Mouse (Mus musculus) ES-Bruce4 (cell line): ENCODE measurements around the gene Tcf7l1. TPM values are rescaled to one million over a fixed set of nuclear protein-coding genes. Genes with fewer than 3 reads are reported as not detected.

Experiments
- H3K27ac ChIP-seq: 2 replicates; pipeline ENCODE4 v1.5.1; 2012; ENCODE audit warnings: low read length, inconsistent platforms; ENCODE audit not compliant: insufficient read depth
- H3K27me3 ChIP-seq: 2 replicates; pipeline ENCODE4 v1.6.1; 2012; ENCODE audit warnings: mild to moderate bottlenecking, low read length, inconsistent platforms; ENCODE audit not compliant: control insufficient read depth, poor library complexity, insufficient read depth, severe bottlenecking
- H3K36me3 ChIP-seq: 2 replicates; pipeline ENCODE4 v1.6.1; 2012; ENCODE audit warnings: inconsistent platforms, mild to moderate bottlenecking, low read length, moderate library complexity; ENCODE audit not compliant: control insufficient read depth, poor library complexity, insufficient read depth, severe bottlenecking
- H3K4me1 ChIP-seq: one replicate; pipeline ENCODE4 v1.8.1; 2011; ENCODE audit warnings: low read length; ENCODE audit not compliant: control insufficient read depth, insufficient read depth
- H3K4me3 ChIP-seq: 2 replicates; pipeline ENCODE4 v1.5.1; 2011; ENCODE audit warnings: low read depth, mild to moderate bottlenecking, low read length
- H3K9ac ChIP-seq: 2 replicates; pipeline ENCODE4 v1.6.1; 2012; ENCODE audit warnings: low read depth, mild to moderate bottlenecking, inconsistent platforms; ENCODE audit not compliant: poor library complexity, severe bottlenecking
- H3K9me3 ChIP-seq: replicated peaks from 2 replicates; pipeline ENCODE4 v1.6.1; 2012; ENCODE audit warnings: mild to moderate bottlenecking, low read length, inconsistent platforms; ENCODE audit not compliant: control insufficient read depth, poor library complexity, insufficient read depth, severe bottlenecking
- CTCF ChIP-seq: IDR thresholded peaks from one replicate; pipeline ENCODE4 v1.8.1; 2011; ENCODE audit warnings: low read depth, low read length
- EP300 ChIP-seq: IDR thresholded peaks from 2 replicates; pipeline ENCODE4 v1.6.1; 2011; ENCODE audit warnings: low read depth, low read length; ENCODE audit not compliant: insufficient read depth
- POLR2A ChIP-seq: IDR thresholded peaks from one replicate; pipeline ENCODE4 v1.8.1; 2011; ENCODE audit warnings: low read length; ENCODE audit not compliant: insufficient read depth
- polyA plus RNA-seq: library from polyadenylated mRNA; stranded (reverse); fragments of >200 nt; gene quantifications from 2 replicates; pipeline ENCODE4 v1.2.4, GENCODE M21; 2011; ENCODE audit warnings: low read depth; ENCODE audit not compliant: missing spikeins, insufficient read depth, insufficient read length

The Tcf7l1 gene
- polyA plus RNA-seq, 1 experiment, result 84.8 TPM

GRCm38 (mm10) chr6:72654355-72654754 lies 134.7 kb downstream of the Tcf7l1 start:
- TF ChIP-seq EP300, result no peak
- no peak for TF ChIP-seq POLR2A
- no peak for TF ChIP-seq CTCF

DNA sequence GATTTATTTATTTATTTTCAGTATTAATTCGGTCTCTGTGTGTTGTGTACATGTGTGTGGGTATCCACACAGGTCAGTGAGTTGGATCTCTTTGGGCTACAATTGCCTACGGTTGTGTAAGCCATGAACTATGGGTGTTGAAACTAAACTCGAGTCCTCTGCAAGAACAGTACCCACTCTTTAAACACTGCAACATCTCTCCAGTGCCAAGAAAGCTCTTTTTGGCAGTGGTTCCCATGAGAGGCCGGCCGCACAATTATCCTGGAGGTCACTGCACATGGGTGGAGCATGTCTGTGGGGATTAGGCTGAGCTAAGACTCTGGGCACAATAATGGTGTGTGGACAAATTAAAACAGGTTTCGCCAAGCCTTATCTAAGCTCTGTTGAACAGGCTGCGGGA lies 135.6 kb downstream of the Tcf7l1 start:
- H3K9ac ChIP-seq, result no peak overlapping the region
- no peaks in the 10 kb centered on the region for H3K27me3 ChIP-seq
- no peak overlapping the region for H3K27ac ChIP-seq
- H3K9me3 ChIP-seq, result no peaks in the 10 kb centered on the region
- TF ChIP-seq EP300 (no peak), POLR2A (no peak), CTCF (no peak)
- no peak overlapping the region for H3K4me3 ChIP-seq
- peaks cover 8% of the 10 kb centered on the region for H3K4me1 ChIP-seq
- no peaks in the 10 kb centered on the region for H3K36me3 ChIP-seq

More at GRCm38 (mm10) chr6:72654355-72654754, 134.7 kb downstream of the Tcf7l1 start:
- no peaks in the 10 kb centered on the region for H3K27me3 ChIP-seq
- H3K9ac ChIP-seq, result no peak overlapping the region
- no peaks in the 10 kb centered on the region for H3K9me3 ChIP-seq
- peaks cover 8% of the 10 kb centered on the region for H3K4me1 ChIP-seq
- H3K36me3 ChIP-seq, result no peaks in the 10 kb centered on the region
- no peak overlapping the region for H3K4me3 ChIP-seq
- H3K27ac ChIP-seq, result no peak overlapping the region

DNA sequence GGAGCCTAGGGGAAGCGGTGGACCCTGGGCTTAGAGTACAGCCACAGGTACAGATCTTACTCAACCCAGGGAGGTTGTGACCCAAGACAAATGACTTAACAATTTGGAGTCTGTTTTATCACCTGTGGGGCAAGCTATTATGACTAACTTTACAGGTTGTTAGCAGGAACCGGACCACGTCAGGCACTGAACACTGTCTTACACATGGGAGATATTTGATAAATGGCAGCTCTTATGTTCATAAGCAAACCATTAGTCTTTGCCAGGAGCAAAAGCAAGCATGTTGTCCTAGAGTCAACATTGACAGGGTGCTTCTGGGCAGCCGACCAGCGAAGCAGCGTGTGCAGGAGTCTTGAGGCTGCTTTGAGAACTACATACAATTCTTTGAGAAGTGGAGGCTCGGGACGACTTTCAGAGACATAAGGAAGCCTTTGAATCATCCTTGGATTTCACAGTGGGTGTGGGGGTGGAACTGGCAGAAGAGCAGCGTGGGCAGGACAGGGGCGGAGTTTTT lies 138.7 kb downstream of the Tcf7l1 start:
- H3K9ac ChIP-seq, result no peak overlapping the region
- H3K27ac ChIP-seq, result no peak overlapping the region
- H3K36me3 ChIP-seq, result no peaks in the 10 kb centered on the region
- no peak overlapping the region for H3K4me3 ChIP-seq
- TF ChIP-seq CTCF (no peak), POLR2A (no peak), EP300 (no peak)
- H3K4me1 ChIP-seq, result peaks cover 3% of the 10 kb centered on the region
- no peaks in the 10 kb centered on the region for H3K9me3 ChIP-seq
- no peaks in the 10 kb centered on the region for H3K27me3 ChIP-seq

DNA sequence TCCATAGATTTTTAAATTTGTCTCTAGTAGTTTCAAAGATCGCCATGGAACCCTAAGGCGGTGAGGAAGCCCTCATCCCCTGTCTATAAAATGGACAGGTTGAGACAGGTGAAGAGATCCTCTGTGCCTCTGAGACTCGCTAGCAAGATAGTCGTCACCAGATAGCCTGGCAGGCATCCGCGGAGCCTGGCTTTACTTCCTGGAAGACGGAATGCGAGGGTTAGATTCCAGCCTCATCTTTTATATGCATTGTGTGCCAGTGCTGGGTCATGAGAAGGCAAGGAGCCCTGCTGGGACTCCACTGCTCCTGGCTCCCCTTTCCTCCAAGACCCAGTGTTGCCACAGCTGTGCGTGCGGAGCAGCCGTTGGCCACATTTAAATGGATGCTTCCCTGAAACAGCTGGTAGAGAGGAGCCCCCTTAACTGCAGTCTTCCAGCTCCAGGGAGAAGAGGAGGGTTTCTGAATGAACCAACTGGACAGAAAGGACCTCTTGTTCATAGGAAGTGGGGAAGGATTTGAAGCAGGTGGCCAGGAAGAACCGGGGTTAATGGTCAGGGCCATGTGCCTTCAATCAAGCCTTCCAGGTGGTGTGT lies 141.0 kb downstream of the Tcf7l1 start:
- Histone ChIP-seq H3K4me1 (peaks cover 3% of the 10 kb centered on the region), H3K27me3 (no peaks in the 10 kb centered on the region), H3K4me3 (peak overlapping the region; percentile 11), H3K9ac (peak overlapping the region; percentile 9; the same call in 1 of the 2 replicates), H3K36me3 (no peaks in the 10 kb centered on the region), H3K9me3 (no peaks in the 10 kb centered on the region), H3K27ac (no peak overlapping the region)
- TF ChIP-seq POLR2A, result no peak
- TF ChIP-seq CTCF, result no peak
- no peak for TF ChIP-seq EP300

- Histone ChIP-seq H3K27ac (no peak overlapping the region), H3K27me3 (no peaks in the 10 kb centered on the region), H3K9ac (peak overlapping the region; percentile 9; the same call in 1 of the 2 replicates), H3K9me3 (no peaks in the 10 kb centered on the region), H3K4me3 (no peak overlapping the region), H3K4me1 (peaks cover 3% of the 10 kb centered on the region), H3K36me3 (no peaks in the 10 kb centered on the region)
- TF ChIP-seq CTCF (peak; percentile 64), EP300 (no peak)
These were observed 141.7 kb downstream of the Tcf7l1 start for GRCm38 (mm10) chr6:72647383-72647820.

- no peaks in the 10 kb centered on the region for H3K9me3 ChIP-seq
- H3K27me3 ChIP-seq, result no peaks in the 10 kb centered on the region
- no peak overlapping the region for H3K4me3 ChIP-seq
- TF ChIP-seq POLR2A (no peak), CTCF (no peak), EP300 (no peak)
- no peaks in the 10 kb centered on the region for H3K36me3 ChIP-seq
- H3K4me1 ChIP-seq, result peaks cover 3% of the 10 kb centered on the region
- no peak overlapping the region for H3K27ac ChIP-seq
- no peak overlapping the region for H3K9ac ChIP-seq
These were observed 143.7 kb downstream of the Tcf7l1 start for GRCm38 (mm10) chr6:72645364-72645763.
